Mouse (Mus musculus) intestine, embryonic 16.5 days (tissue): ENCODE results near the gene Apba1. TPM values are rescaled to one million over a fixed set of nuclear protein-coding genes. Genes with fewer than 3 reads are reported as not detected.

Experiments
- ATAC-seq: fragments of 200-750 bp; cut with Nextera tagmentation; 2 replicates; pipeline ENCODE4 v1.8.0; 2017; ENCODE audit warnings: moderate TSS enrichment, moderate library complexity
- H3K27ac ChIP-seq: fragments of 300-500 bp; sonication (generic); 2 replicates; pipeline ENCODE4 v1.5.1; 2014; ENCODE audit warnings: mild to moderate bottlenecking, low read length
- H3K27me3 ChIP-seq: fragments of 300-500 bp; sonication (generic); replicated peaks from 2 replicates; pipeline ENCODE4 v1.6.1; 2014; ENCODE audit warnings: low read length, control low read depth, mixed read lengths; ENCODE audit not compliant: control insufficient read depth, insufficient read depth
- H3K36me3 ChIP-seq: fragments of 300-500 bp; sonication (generic); 2 replicates; pipeline ENCODE4 v1.6.1; 2014; ENCODE audit warnings: low read length, control low read depth; ENCODE audit not compliant: control insufficient read depth, insufficient read depth
- H3K4me1 ChIP-seq: fragments of 300-500 bp; sonication (generic); 2 replicates; pipeline ENCODE4 v1.6.1; 2014; ENCODE audit warnings: low read length, control low read depth, mixed read lengths; ENCODE audit not compliant: control insufficient read depth, insufficient read depth
- H3K4me2 ChIP-seq: fragments of 300-500 bp; sonication (generic); 2 replicates; pipeline ENCODE4 v1.6.1; 2014; ENCODE audit warnings: low read depth, low read length, control low read depth
- H3K4me3 ChIP-seq: fragments of 300-500 bp; sonication (generic); 2 replicates; pipeline ENCODE4 v1.5.1; 2014; ENCODE audit warnings: mild to moderate bottlenecking, low read length
- H3K9ac ChIP-seq: fragments of 300-500 bp; sonication (generic); 2 replicates; pipeline ENCODE4 v1.6.1; 2014; ENCODE audit warnings: low read depth, low read length
- H3K9me3 ChIP-seq: fragments of 300-500 bp; sonication (generic); 2 replicates; pipeline ENCODE4 v1.6.1; 2016; ENCODE audit warnings: low read length, control low read depth; ENCODE audit not compliant: control insufficient read depth
- WGBS: fragments of 180-500 bp; shearing (Covaris S2); extraction: QIAGEN DNeasy Blood & Tissue Kit; methylation state at CpG from one replicate; pipeline ENCODE4 v1.1.7; 2014; 5-methylcytosine and 5-hydroxymethylcytosine counted together
- polyA plus RNA-seq: library from polyadenylated mRNA; unstranded; fragments of >200 nt; fragmentation: Nextera tagmentation; extraction: Ambion mirVana; gene quantifications from 2 replicates; pipeline ENCODE4 v1.2.1, GENCODE M21; 2015

Gene Apba1
- polyA plus RNA-seq, 1 experiment from 2014 or later: 0.38 TPM

DNA sequence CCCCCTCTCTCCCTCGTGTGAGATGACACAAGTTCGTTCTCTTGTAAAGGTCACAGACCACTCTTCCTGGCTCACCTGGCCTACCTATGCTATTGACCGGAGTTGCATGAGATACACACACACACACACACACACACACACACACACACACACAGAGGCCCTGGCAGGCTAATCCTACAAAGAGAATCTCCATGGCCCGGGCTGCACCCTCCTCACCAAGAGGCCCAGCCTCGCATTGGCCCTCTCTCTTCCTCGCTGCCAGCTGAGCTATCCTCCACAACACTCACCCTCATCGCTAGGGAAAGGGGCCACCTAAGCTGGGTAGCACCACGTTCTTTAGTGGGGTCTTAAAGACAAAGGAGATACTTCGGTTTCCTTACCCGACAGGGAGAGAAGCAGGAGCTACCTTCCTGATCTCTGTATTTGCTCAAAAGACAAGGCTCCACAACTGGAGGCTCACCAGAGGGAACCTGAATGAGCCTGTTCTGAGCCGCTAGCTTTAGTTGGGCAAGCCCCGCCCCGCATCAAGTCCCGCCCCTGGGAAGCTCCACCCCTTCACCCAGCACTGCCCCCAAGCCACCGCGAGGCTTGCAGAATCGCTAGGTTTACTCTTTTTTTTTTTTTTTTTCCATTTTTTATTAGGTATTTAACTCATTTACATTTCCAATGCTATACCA, 197.8 kb downstream of the Apba1 start:
- Histone ChIP-seq H3K4me3 (no peak overlapping the region), H3K36me3 (no peaks in the 10 kb centered on the region), H3K4me2 (no peak overlapping the region), H3K9ac (no peak overlapping the region), H3K4me1 (0 out of 2 replicates have a peak, but pooled peaks cover 3% of the 10 kb centered on the region), H3K27ac (no peak overlapping the region), H3K27me3 (no peaks in the 10 kb centered on the region), H3K9me3 (no peaks in the 10 kb centered on the region)
- 71% methylated on average over 17 of the region's 17 CpGs for WGBS
- no peak for ATAC-seq

DNA sequence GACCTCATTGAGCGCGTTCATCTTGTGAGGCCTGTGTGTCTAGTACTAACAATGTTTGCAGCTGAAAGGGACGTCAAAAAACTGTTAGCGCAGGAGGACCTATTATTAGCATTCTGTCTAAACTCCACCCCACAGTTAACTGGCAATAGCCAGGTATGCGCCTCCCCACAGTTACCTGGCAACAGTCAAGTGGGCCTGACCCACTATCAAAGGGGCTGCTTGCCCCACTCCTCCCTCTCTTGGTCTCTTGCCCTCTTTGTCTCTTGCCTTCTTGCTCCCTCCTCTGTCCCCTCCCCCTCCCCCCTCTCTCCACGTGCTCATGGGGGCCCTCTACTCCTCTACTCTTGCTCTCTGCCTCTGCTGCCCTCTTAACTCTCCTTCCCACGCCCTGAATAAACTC, 198.9 kb downstream of the Apba1 start:
- Histone ChIP-seq H3K36me3 (no peaks in the 10 kb centered on the region), H3K9ac (no peak overlapping the region), H3K27ac (no peak overlapping the region), H3K4me3 (no peak overlapping the region), H3K9me3 (no peaks in the 10 kb centered on the region), H3K27me3 (no peaks in the 10 kb centered on the region), H3K4me1 (0 out of 2 replicates have a peak, but pooled peaks cover 3% of the 10 kb centered on the region), H3K4me2 (no peak overlapping the region)
- WGBS: 66% methylated on average over 7 of the region's 7 CpGs
- no peak for ATAC-seq

DNA sequence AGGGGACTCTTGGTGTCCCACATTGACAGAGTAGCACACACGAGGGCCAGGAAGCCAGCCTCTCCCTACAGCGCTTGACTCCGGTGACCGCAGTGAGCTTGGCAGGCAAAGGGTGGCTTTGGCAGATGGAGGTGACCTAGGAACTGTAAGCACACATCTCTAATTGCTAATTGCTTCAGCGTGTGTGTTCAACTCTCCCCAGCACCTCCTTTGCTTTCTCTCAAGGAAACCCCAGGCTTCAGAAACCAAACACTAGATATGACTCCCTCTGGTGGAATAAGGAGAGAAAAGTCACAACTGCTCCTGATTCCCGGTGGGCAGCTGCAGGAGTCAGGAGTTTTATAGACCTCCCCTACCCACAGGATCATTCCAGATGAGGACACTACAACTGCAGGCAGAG, 200.2 kb downstream of the Apba1 start:
- Histone ChIP-seq H3K9ac (no peak overlapping the region), H3K27me3 (no peaks in the 10 kb centered on the region), H3K9me3 (no peaks in the 10 kb centered on the region), H3K4me2 (no peak overlapping the region), H3K4me3 (no peak overlapping the region), H3K27ac (no peak overlapping the region), H3K4me1 (0 out of 2 replicates have a peak, but pooled peaks cover 3% of the 10 kb centered on the region), H3K36me3 (no peaks in the 10 kb centered on the region)
- 46% methylated on average over 6 of the region's 6 CpGs for WGBS
- no peak for ATAC-seq

DNA sequence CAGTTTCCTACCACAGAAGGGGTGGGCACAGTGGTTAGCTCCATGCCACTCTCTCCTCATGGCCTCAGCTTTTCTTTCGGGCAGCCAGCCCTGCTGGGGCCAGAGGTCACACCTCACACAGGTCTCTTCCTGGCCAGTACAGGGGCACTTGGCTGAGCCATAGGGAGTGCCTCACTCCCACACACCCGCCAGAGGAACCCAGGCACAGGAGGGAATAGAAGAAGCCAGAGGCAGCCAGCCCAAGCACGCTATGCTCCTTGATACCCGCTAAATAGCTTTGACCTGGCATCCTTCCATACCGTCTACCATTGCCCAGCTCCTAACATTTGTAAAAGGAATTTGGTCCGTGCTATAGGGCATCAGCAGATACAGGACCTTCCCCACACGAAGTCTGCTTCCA, 201.2 kb downstream of the Apba1 start:
- H3K9me3 ChIP-seq: no peaks in the 10 kb centered on the region
- H3K9ac ChIP-seq: no peak overlapping the region
- no peaks in the 10 kb centered on the region for H3K36me3 ChIP-seq
- no peak overlapping the region for H3K27ac ChIP-seq
- H3K4me2 ChIP-seq: no peak overlapping the region
- WGBS: 64% methylated on average over 7 of the region's 7 CpGs
- peak; percentile 43; the same call in 1 of the 2 replicates for ATAC-seq
- H3K4me3 ChIP-seq: no peak overlapping the region
- H3K27me3 ChIP-seq: no peaks in the 10 kb centered on the region
- H3K4me1 ChIP-seq: 0 out of 2 replicates have a peak, but pooled peaks cover 3% of the 10 kb centered on the region

DNA sequence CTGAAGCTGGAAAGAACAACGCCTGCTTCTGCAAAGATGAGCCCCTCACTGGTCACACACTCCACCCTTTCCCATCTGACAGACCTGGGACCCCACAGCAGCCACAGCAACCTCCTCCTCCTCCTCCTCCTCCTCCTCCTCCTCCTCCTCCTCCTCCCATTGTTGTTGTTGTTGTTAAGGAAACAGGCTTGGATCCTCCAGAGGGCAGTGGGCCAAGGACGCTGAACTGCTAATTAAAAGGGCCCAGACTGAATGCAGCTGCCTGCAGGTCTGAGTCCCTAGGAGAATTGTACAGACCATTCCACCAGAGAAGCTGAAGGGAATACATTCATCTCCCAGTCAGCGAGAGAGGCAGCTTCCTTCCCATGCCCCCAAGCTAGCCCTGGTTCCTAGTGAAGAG, 201.6 kb downstream of the Apba1 start:
- H3K9me3 ChIP-seq: no peaks in the 10 kb centered on the region
- H3K27ac ChIP-seq: no peak overlapping the region
- 0 out of 2 replicates have a peak, but pooled peaks cover 3% of the 10 kb centered on the region for H3K4me1 ChIP-seq
- 56% methylated on average over 3 of the region's 3 CpGs for WGBS
- no peak overlapping the region for H3K4me3 ChIP-seq
- no peak overlapping the region for H3K4me2 ChIP-seq
- H3K36me3 ChIP-seq: no peaks in the 10 kb centered on the region
- no peaks in the 10 kb centered on the region for H3K27me3 ChIP-seq
- no peak for ATAC-seq
- H3K9ac ChIP-seq: no peak overlapping the region

DNA sequence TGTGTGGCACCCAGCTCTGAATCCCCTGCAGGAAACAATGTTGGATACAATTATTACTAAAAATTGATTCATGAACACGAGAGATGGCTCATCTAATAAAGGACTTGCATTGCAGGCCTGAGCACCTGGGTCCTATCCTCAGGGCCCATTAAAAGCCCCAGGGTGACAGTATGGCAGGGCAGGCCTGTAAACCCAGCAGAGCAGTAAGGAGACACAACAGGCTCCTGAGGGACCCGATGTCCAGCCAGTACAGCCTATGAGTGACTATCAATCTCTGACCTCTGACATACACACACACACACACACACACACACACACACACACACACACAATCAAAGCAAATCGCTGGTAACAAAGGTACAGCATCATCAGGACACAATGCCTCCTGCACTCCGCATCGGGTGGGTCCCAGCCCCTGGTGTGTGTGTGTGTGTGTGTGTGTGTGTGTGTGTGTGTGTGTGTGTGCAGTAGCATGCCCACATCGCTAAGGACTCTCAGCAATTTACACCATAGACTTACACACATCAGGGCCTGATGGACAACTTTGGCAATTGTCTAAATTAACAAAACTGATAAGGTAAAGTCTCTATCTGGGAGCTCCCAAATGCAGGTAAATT, 202.3 kb downstream of the Apba1 start:
- H3K4me2 ChIP-seq: no peak overlapping the region
- H3K27me3 ChIP-seq: no peaks in the 10 kb centered on the region
- H3K4me3 ChIP-seq: no peak overlapping the region
- H3K4me1 ChIP-seq: 0 out of 2 replicates have a peak, but pooled peaks cover 3% of the 10 kb centered on the region
- no peaks in the 10 kb centered on the region for H3K9me3 ChIP-seq
- no peak overlapping the region for H3K27ac ChIP-seq
- 68% methylated on average over 6 of the region's 6 CpGs for WGBS
- H3K9ac ChIP-seq: no peak overlapping the region
- ATAC-seq: no peak
- no peaks in the 10 kb centered on the region for H3K36me3 ChIP-seq

DNA sequence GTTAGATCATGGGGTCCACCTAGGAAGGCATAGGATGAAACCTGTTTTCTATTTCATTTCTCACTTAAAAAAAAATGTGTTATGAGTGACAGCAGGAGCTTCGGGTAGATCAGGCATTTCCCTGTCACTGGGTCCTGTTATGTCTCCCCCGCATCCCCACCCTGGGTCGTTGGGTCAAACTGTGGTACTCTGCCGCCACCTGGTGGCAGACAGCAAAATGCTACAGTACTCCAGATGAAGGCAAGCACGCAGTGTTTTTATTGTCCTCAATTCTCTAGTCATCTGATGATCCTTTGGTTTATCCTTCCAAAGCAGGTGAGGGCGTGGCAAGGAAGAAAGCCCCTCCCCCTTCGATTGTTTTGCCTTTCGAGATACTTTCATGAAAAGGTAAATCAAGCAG, 202.8 kb downstream of the Apba1 start:
- Histone ChIP-seq H3K27me3 (no peaks in the 10 kb centered on the region), H3K9me3 (no peaks in the 10 kb centered on the region), H3K27ac (no peak overlapping the region), H3K4me1 (0 out of 2 replicates have a peak, but pooled peaks cover 3% of the 10 kb centered on the region), H3K4me2 (no peak overlapping the region), H3K36me3 (no peaks in the 10 kb centered on the region), H3K9ac (no peak overlapping the region), H3K4me3 (no peak overlapping the region)
- peak; percentile 63; the same call in 1 of the 2 replicates for ATAC-seq
- under 1% methylated on average over 8 of the region's 8 CpGs for WGBS

DNA sequence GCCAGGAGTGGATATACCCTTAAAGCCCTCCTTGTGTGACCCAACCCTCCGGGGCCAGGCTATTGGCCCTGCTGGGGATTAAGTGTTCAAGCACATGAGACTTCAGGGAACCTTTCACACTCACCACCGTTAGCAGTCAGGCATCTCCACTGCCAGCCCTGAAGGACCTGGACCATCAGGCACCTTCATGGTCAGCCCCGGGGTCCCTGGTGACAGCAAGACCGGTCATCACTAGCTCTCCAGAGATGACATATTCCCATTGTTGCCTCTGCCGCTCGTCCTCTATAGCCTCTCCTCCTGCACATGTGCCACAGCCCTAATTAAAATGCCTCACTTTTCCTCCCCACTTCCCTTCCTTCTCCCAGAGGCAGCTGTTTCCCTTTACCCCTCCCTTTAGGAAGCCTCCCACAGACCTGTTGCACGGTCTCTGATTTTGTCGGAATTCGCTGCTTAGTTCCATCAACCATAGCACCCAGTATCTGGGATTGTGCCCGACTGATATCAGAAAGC, 205.8 kb downstream of the Apba1 start:
- ATAC-seq: no peak
- no peak overlapping the region for H3K9ac ChIP-seq
- no peaks in the 10 kb centered on the region for H3K36me3 ChIP-seq
- peaks cover 6% of the 10 kb centered on the region; the same call in 1 of the 2 replicates for H3K4me1 ChIP-seq
- H3K27me3 ChIP-seq: no peaks in the 10 kb centered on the region
- H3K9me3 ChIP-seq: no peaks in the 10 kb centered on the region
- H3K4me3 ChIP-seq: no peak overlapping the region
- H3K27ac ChIP-seq: no peak overlapping the region
- 77% methylated on average over 10 of the region's 10 CpGs for WGBS
- H3K4me2 ChIP-seq: no peak overlapping the region

DNA sequence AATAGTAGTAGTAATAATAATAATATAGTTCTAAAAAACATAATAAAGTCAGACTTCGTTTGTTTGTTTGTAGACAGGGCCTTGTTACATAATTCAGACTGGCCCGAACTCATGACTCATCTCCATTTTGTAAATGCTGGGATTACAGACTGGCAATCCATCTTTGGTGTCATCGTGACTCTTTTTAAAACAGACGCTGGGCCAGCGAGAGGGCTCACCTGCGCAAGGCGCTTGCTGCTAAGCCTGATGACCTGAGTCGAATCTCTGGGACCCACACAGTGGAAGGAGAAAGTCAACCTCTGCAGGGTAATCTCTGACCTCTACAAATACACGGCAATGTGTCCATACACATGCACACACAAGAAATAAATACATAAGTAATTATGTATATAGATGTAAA, 207.7 kb downstream of the Apba1 start:
- Histone ChIP-seq H3K36me3 (no peaks in the 10 kb centered on the region), H3K4me1 (peaks cover 2% of the 10 kb centered on the region; the same call in 1 of the 2 replicates), H3K9me3 (no peaks in the 10 kb centered on the region), H3K27me3 (no peaks in the 10 kb centered on the region), H3K4me2 (no peak overlapping the region), H3K9ac (no peak overlapping the region), H3K27ac (no peak overlapping the region), H3K4me3 (no peak overlapping the region)
- WGBS: 91% methylated on average over 9 of the region's 9 CpGs
- ATAC-seq: no peak
